Mouse (Mus musculus): ENCODE measurements around the gene Skil. TPM values are rescaled to one million over a fixed set of nuclear protein-coding genes. Genes with fewer than 3 reads are reported as not detected.
A peak's percentile ranks its signal among the peaks of the same experiment; 100 is the strongest.

Gene Skil
- polyA plus RNA-seq, 1 experiment, result 21.4 TPM

DNA sequence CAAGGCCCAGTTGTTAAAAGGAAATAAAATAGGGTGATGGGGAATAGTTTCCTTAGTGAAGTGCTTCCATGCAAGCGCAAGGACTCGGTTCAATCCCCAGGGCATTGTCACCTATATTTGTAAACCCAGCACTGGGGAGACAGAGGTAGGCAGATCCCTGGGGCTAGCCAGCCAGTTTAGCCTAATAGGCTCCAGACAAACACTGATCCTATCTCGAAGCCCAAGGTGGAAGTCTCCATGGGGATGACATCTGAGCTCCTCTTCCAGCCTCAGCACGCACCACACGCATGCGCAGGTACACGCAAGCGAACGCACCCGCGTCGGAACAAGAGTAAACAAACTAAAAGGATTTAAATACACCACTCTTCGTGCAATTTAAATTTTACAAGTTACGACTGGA, 23.1 kb upstream of the Skil start:
- H3K4me1 ChIP-seq (ENCODE audit: control insufficient read depth, insufficient read depth, insufficient read length, low read length), result no peaks in the 10 kb centered on the region
- H3K27ac ChIP-seq (replicated peaks; ENCODE audit: low read depth, low read length), result no peak overlapping the region
- no peak overlapping the region for H3K4me3 ChIP-seq (ENCODE audit: insufficient read depth, low read depth, low read length)

DNA sequence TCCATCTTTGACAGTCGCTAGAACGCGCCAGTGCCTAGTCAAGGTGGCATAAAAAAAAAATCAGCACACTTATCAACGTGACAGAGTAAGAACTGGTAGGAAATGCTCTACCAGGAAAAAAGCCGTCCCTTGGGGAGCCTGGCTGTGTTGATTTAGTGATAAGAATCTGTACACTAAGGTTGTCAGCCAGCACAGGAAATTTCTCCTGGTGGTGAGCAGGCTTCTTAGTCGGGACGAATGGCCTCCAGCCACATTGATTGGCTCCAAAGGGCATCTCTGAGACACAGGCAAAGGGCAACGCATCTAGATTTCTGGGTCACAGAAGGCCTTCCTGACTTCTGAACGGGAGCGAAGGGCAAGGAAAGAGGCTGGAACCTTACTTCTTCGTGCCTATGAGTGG, 19.1 kb upstream of the Skil start:
- H3K27ac ChIP-seq (replicated peaks; ENCODE audit: low read depth, low read length), result no peak overlapping the region
- no peak overlapping the region for H3K4me3 ChIP-seq (ENCODE audit: insufficient read depth, low read depth, low read length)
- H3K4me1 ChIP-seq (ENCODE audit: control insufficient read depth, insufficient read depth, insufficient read length, low read length), result no peaks in the 10 kb centered on the region

DNA sequence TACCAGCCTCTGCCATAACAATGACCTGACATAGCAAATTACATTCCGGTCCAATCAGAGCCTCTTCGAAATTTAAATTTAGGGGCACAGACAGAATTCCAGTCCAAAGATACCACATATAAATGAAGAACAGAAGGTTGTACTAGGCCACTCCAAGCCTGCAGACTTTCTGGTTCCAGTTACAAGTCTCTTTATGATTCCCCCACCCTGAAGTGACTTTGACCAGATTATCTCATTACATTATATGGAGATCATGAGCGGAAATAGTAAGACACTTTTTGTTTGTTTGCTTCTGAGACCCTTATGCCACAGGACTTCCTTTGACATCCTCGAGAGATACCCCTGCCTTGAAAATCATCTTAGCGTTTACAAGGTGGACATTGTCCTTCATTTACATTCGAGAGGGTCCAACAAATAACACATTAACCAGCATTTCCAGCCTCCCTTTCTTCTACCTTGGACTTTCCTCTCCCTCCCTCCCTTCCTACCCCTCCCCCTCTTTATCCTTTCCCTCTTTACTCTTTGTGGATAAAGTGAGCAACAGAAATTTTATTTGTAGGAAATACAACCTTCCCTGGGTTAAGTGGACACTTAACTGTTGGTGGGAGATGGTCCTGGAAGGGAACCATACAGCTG, 17.7 kb upstream of the Skil start:
- no peak overlapping the region for H3K4me3 ChIP-seq (ENCODE audit: insufficient read depth, low read depth, low read length)
- H3K4me1 ChIP-seq (ENCODE audit: control insufficient read depth, insufficient read depth, insufficient read length, low read length), result peaks cover 2% of the 10 kb centered on the region; the same call in 1 of the 2 replicates
- no peak overlapping the region for H3K27ac ChIP-seq (replicated peaks; ENCODE audit: low read depth, low read length)

GRCm38 (mm10) chr3:31079450-31079849, 15.4 kb upstream of the Skil start:
- Histone ChIP-seq H3K4me3 (ENCODE audit: insufficient read depth, low read depth, low read length) (no peak overlapping the region), H3K27ac (replicated peaks; ENCODE audit: low read depth, low read length) (no peak overlapping the region), H3K4me1 (ENCODE audit: control insufficient read depth, insufficient read depth, insufficient read length, low read length) (peaks cover 2% of the 10 kb centered on the region)

DNA sequence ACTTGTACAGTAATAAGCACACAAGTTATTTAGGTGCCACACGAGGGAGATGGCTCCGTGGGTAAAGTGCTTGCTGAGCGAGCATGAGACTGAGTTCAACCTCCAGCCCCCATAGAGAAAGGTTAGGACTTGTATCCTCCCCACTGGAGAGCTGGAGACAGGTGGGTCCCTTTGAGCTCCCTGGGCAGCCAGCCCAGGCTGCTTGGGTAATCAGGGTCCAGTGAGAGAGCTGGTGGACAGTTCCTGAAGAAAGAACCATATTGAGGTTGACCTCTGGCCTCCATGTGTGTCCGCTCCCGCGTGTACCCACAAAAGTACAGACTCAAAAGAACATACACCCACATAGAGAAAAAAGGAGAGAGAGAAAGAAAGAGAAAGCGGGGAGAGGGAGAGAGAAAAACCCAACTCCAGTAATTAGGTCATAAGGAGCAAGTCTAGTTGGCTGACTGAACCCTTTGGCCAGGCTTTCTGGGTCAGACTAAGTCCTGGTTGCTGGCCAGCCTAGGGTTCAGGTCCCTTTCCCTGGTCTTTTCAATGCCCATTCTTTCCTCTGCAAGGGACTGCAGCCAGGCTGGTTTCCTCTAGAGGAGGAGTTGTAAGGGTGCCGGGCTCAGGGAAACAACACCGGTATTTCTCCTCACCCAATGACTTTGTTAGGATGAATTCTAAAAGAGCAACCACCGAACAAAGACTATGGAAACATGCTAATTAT, 13.9 kb upstream of the Skil start:
- Histone ChIP-seq H3K4me3 (ENCODE audit: insufficient read depth, low read depth, low read length) (no peak overlapping the region), H3K4me1 (ENCODE audit: control insufficient read depth, insufficient read depth, insufficient read length, low read length) (peaks cover 2% of the 10 kb centered on the region), H3K27ac (replicated peaks; ENCODE audit: low read depth, low read length) (peak overlapping the region; percentile 68)

DNA sequence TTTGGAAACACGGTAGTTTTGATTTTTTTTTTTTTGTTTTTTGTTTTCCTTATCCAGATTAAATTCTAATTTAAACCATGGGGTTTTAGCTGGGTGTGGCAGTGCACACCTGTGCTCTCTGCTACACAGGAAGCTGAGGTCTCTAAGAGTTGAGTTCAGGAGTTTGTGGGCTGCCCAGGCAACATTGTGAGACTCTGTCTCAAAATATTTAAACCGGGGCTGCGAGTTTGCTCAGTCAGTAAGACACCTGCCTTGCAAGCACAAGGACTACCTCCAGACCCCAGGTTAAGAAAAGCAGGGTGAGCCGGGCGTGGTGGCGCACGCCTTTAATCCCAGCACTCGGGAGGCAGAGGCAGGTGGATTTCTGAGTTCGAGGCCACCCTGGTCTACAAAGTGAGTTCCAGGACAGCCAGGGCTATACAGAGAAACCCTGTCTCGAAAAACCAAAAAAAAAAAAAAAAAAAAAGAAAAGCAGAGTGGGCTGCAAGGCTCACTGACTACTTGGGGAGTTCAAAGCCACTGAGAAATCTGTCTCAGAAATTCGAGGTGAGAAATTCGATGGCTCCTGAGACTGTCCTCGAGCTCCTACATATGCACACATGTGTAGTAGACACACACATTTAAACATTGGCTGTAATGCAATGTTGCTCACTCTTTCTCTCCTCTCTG, 11.9 kb upstream of the Skil start:
- no peak overlapping the region for H3K4me3 ChIP-seq (ENCODE audit: insufficient read depth, low read depth, low read length)
- no peak overlapping the region for H3K27ac ChIP-seq (replicated peaks; ENCODE audit: low read depth, low read length)
- H3K4me1 ChIP-seq (ENCODE audit: control insufficient read depth, insufficient read depth, insufficient read length, low read length), result peaks cover 2% of the 10 kb centered on the region

DNA sequence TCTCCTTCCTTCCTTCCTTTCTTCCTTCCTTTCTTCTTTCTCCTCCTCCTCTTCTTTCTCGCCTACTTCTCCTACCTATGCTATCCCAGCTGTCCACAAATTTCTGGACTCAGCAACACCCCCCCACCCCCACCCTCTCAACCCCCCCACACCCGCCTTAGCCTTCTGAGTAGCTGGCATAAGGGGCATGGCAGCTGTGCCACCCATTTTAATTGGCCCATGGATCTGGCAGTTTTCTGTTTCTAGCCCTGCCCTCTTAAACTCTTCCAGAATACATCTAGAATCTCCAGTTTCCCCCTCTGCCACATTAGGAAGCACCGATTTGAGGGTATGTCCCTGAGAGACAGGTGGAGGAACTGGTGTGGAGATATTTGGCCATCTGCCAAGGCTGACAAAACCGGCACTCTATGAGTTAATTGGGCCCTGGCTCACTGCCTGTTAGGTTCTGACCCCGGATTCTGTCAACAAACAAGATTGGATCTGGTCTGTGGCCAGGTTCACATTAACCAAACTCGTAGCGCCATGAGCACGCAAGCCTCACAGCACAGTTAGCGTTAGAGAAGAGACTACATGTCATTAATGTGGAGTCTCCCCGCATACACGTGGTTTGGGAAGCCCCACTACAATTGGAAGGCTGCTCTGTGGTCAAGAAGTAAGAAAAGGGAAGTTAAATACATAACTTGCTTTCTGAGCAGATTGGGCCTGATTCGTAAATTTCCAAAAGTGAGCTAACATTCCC, 11.2 kb upstream of the Skil start:
- Histone ChIP-seq H3K27ac (replicated peaks; ENCODE audit: low read depth, low read length) (0 out of 2 replicates have a peak overlapping the region, but pooled peaks have one; percentile 5), H3K4me3 (ENCODE audit: insufficient read depth, low read depth, low read length) (no peak overlapping the region), H3K4me1 (ENCODE audit: control insufficient read depth, insufficient read depth, insufficient read length, low read length) (peaks cover 2% of the 10 kb centered on the region)

GRCm38 (mm10) chr3:31085000-31085399, 9.9 kb upstream of the Skil start:
- H3K4me3 ChIP-seq (ENCODE audit: insufficient read depth, low read depth, low read length), result no peak overlapping the region
- H3K27ac ChIP-seq (replicated peaks; ENCODE audit: low read depth, low read length), result no peak overlapping the region
- H3K4me1 ChIP-seq (ENCODE audit: control insufficient read depth, insufficient read depth, insufficient read length, low read length), result peaks cover 2% of the 10 kb centered on the region

DNA sequence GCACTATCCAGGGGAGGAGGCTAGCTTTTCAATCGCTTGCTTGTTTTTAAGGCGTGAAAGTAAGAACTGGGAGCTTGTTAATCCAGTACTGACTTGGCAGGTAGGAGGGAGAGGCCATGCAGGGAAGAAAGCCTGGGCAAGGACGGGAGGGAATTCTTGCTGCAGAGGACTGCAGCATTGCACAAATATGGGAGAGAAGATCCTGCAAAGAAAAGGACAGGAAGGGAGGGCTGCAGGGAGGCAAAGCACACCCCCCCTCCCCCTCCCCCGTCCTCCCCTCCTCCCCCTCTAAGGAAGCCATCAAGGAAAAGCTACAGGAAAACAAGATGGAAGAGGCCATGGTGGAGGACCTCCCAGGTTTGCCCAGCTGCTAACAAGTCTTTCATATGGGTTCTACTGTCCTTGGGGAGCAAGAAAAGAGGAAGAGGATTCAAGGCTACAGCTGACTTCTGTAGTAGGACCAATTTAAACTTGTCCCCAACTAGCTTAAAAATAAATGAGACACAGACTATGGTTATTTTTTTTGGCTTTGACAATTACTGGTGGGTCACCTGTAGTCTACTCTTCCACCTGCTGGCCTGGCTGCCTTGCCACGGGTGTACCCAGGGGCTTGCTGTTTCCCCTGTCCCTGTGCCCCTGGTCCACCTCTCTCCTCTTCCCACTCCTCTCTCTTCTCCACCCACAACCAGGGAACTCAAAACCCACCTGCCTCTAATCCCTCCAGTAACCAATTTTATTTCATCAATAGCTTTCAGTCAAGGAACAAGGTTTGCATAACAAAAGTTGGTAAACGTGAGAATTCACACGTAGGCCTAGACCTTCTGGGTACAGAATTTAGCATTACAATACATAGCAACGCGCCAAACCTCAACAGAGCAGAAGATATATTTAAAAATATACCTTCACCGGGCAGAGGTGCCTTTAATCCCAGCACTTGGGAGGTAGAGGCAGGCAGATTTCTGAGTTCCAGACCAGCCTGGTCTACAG, 5.8 kb upstream of the Skil start:
- Histone ChIP-seq H3K4me3 (ENCODE audit: insufficient read depth, low read depth, low read length) (no peak overlapping the region), H3K4me1 (ENCODE audit: control insufficient read depth, insufficient read depth, insufficient read length, low read length) (peaks cover 2% of the 10 kb centered on the region; the same call in 1 of the 2 replicates), H3K27ac (replicated peaks; ENCODE audit: low read depth, low read length) (no peak overlapping the region)

DNA sequence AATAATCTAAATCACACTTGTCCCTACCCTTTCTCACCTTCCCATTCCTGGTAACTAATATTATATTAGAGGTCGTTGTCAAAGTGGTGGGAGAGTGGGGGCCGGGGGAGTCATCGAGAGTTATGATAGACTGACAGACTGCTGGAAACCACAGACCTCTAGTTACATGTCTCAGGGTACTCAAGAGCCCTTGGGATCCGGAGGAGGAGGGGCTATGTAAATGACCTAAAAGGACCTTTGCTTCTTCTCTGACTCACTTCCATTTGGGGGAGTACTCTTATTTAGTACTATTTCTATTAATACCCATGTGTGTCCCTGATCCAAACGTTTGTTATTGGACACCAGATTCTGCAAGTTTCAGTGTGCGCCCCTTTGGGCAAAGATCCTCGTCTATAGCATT, 4.9 kb upstream of the Skil start:
- no peak overlapping the region for H3K27ac ChIP-seq (replicated peaks; ENCODE audit: low read depth, low read length)
- no peak overlapping the region for H3K4me3 ChIP-seq (ENCODE audit: insufficient read depth, low read depth, low read length)
- peaks cover 2% of the 10 kb centered on the region; the same call in 1 of the 2 replicates for H3K4me1 ChIP-seq (ENCODE audit: control insufficient read depth, insufficient read depth, insufficient read length, low read length)

GRCm38 (mm10) chr3:31093196-31093595, 1.7 kb upstream of the Skil start:
- Histone ChIP-seq H3K4me1 (ENCODE audit: control insufficient read depth, insufficient read depth, insufficient read length, low read length) (peaks cover 10% of the 10 kb centered on the region), H3K27ac (replicated peaks; ENCODE audit: low read depth, low read length) (peak overlapping the region; percentile 99; the same call in 1 of the 2 replicates), H3K4me3 (ENCODE audit: insufficient read depth, low read depth, low read length) (peak overlapping the region; percentile 90)

DNA sequence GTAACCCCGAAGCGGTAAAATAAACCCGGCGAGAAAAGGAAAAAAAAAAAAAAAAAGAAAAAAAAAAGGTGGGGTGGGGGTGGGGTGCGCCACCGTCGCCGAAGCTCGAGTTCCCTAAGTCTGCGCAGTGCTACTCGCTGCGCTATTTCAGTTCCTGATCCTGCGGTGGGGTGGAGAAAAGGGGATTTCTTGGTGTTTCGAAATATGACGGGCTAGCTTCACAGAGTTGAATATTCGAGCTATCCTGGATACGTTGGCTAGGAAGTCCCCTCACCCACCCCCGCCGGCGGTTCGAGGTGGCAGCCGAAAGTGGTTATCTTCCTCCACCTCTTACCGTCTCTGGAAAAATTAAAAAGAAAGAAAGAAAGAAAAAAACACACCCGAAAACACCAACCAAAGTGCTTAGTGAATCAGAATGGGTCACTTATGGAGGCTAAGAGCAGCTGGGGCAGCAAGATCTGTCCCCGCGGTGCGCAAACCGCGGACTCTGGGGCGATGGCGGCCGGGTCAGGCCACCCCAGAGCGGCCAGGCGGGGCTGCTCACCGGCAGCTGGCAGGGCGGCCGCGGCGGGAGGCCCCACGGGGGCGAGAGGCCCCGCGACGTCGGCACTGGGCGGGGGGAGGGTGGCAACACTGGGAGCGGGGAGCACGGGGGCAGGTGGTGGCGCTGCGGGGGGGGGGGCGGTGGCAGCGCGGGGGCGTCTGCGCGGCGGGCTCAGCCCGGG, 1.1 kb upstream of the Skil start:
- Histone ChIP-seq H3K4me3 (ENCODE audit: insufficient read depth, low read depth, low read length) (peak overlapping the region; percentile 90), H3K27ac (replicated peaks; ENCODE audit: low read depth, low read length) (peak overlapping the region; percentile 99), H3K4me1 (ENCODE audit: control insufficient read depth, insufficient read depth, insufficient read length, low read length) (peaks cover 12% of the 10 kb centered on the region)

GRCm38 (mm10) chr3:31095179-31095490, 277 bp downstream of the Skil start:
- Histone ChIP-seq H3K4me1 (ENCODE audit: control insufficient read depth, insufficient read depth, insufficient read length, low read length) (peaks cover 16% of the 10 kb centered on the region), H3K27ac (replicated peaks; ENCODE audit: low read depth, low read length) (peak overlapping the region; percentile 90), H3K4me3 (ENCODE audit: insufficient read depth, low read depth, low read length) (peak overlapping the region; percentile 71)
